In genomic region chrX:19288171-19288570, GRCm38 (mm10) we compare ENCODE assay signal across 24 mouse cellular contexts.
DNase-seq lines count a peak whose midpoint lies in the region; ATAC-seq and TF ChIP-seq lines count a peak whose summit lies in the region.
"Had no signal": no experiment of that assay in that cellular context is flagged by ENCODE, and none has a peak within 500 bp of the region (broad histone marks: within the 10 kb centered on the region; RNA-seq: fewer than 3 reads in every experiment).

No protein-coding gene starts in this region.

- TF ChIP-seq CTCF in kidney, adult 2 months (conservative IDR thresholded peaks at IDR 0.05; ENCODE audit: insufficient read depth, insufficient read length, low read depth, low read length), result no peak
- no peak for TF ChIP-seq CTCF in liver, adult 2 months (IDR thresholded peaks at IDR 0.05; ENCODE audit: low read depth, low read length)

- no peak overlapping the region for H3K4me2 ChIP-seq in liver, embryonic 12.5 days
- H3K4me2 ChIP-seq: embryonic facial prominence, embryonic 12.5 days; forebrain, embryonic 13.5 days; forebrain, embryonic 15.5 days had no signal

- H3K4me3 ChIP-seq in kidney, adult 2 months (ENCODE audit: insufficient read depth, low read depth, low read length), result no peak overlapping the region
- no peak overlapping the region for H3K4me3 ChIP-seq in liver, adult 2 months (ENCODE audit: insufficient read depth, low read depth, low read length)
- no peak overlapping the region for H3K4me3 ChIP-seq in liver, embryonic 12.5 days
- H3K4me3 ChIP-seq: embryonic facial prominence, embryonic 10.5 days; embryonic facial prominence, embryonic 12.5 days; forebrain, embryonic 13.5 days; forebrain, embryonic 15.5 days had no signal

- TF ChIP-seq POLR2A in kidney, adult 2 months (IDR thresholded peaks at IDR 0.05; ENCODE audit: low read depth, low read length), result no peak
- TF ChIP-seq POLR2A in liver, adult 2 months (IDR thresholded peaks at IDR 0.05; ENCODE audit: extremely low read depth, insufficient read depth, low read length), result no peak

- H3K9me3 ChIP-seq in liver, embryonic 12.5 days (replicated peaks), result no peaks in the 10 kb centered on the region
- H3K9me3 ChIP-seq: embryonic facial prominence, embryonic 10.5 days; embryonic facial prominence, embryonic 12.5 days; forebrain, embryonic 13.5 days; forebrain, embryonic 15.5 days; G1E had no signal

- H3K27me3 ChIP-seq in kidney, adult 2 months (replicated peaks; ENCODE audit: control insufficient read depth, insufficient read depth, low read length), result no peaks in the 10 kb centered on the region
- no peaks in the 10 kb centered on the region for H3K27me3 ChIP-seq in liver, adult 2 months (ENCODE audit: control insufficient read depth, insufficient read depth, low read length)
- H3K27me3 ChIP-seq in liver, embryonic 12.5 days (replicated peaks), result no peaks in the 10 kb centered on the region
- H3K27me3 ChIP-seq: CH12.LX; embryonic facial prominence, embryonic 12.5 days; forebrain, embryonic 13.5 days; forebrain, embryonic 15.5 days had no signal

- no peaks in the 10 kb centered on the region for H3K36me3 ChIP-seq in kidney, adult 2 months (ENCODE audit: control insufficient read depth, insufficient read depth, low read length)
- no peaks in the 10 kb centered on the region for H3K36me3 ChIP-seq in liver, adult 2 months (ENCODE audit: control insufficient read depth, insufficient read depth, low read length)
- H3K36me3 ChIP-seq in liver, embryonic 12.5 days, result no peaks in the 10 kb centered on the region
- H3K36me3 ChIP-seq: embryonic facial prominence, embryonic 10.5 days; embryonic facial prominence, embryonic 12.5 days; forebrain, embryonic 15.5 days; G1E had no signal

- WGBS in kidney, adult 2 months, result 46% methylated on average over 2 of the region's 2 CpGs
- WGBS in liver, adult 2 months, result 30% methylated on average over 2 of the region's 2 CpGs
- WGBS in liver, embryonic 12.5 days (ENCODE audit: insufficient replicate concordance), result 59% methylated on average over 2 of the region's 2 CpGs

- peak; percentile 61 for DNase-seq in kidney, adult 2 months
- no peak for DNase-seq in kidney, postnatal 4 days
- DNase-seq in kidney, adult 9 months, result peak; percentile 64
- no peak for DNase-seq in kidney, postnatal 10 days
- DNase-seq in liver, adult 2 months (ENCODE audit: extremely low read depth, low read depth, low spot score), result peak; percentile 12
- DNase-seq: adrenal gland, adult 8-10 months; adrenal gland, postnatal 14 days; adrenal gland, postnatal 36 days; B cell, adult 2 months; cerebellum, adult 11-12 months; cerebellum, adult 2 months; cerebellum, adult 9-10 months; cerebellum, postnatal 10 days; cerebellum, postnatal 25 days had no signal

- H3K79me2 ChIP-seq in liver, adult 2 months (ENCODE audit: control insufficient read depth, insufficient read depth, low read length), result no peaks in the 10 kb centered on the region

- H3K27ac ChIP-seq in kidney, adult 2 months (ENCODE audit: insufficient read depth, low read depth, low read length), result no peak overlapping the region
- no peak overlapping the region for H3K27ac ChIP-seq in liver, adult 2 months (replicated peaks; ENCODE audit: insufficient read depth, low read depth, low read length)
- no peak overlapping the region for H3K27ac ChIP-seq in liver, embryonic 12.5 days
- H3K27ac ChIP-seq: embryonic facial prominence, embryonic 10.5 days; embryonic facial prominence, embryonic 12.5 days; forebrain, embryonic 13.5 days; forebrain, embryonic 15.5 days had no signal

- ATAC-seq in liver, embryonic 12.5 days, result no peak
- ATAC-seq: activated CD4-positive, CD25-positive, alpha-beta regulatory T cell, adult 4 months; CD4-positive, CD25-positive, alpha-beta regulatory T cell, adult 4 months; forebrain, embryonic 13.5 days; forebrain, embryonic 15.5 days; Patski had no signal

- H3K9ac ChIP-seq in liver, adult 2 months (ENCODE audit: low read depth, low read length), result no peak overlapping the region
- H3K9ac ChIP-seq in liver, embryonic 12.5 days, result no peak overlapping the region
- H3K9ac ChIP-seq: embryonic facial prominence, embryonic 12.5 days; forebrain, embryonic 13.5 days; forebrain, embryonic 15.5 days had no signal

- peaks cover 5% of the 10 kb centered on the region; the same call in 1 of the 2 replicates for H3K4me1 ChIP-seq in kidney, adult 2 months (ENCODE audit: control insufficient read depth, insufficient read depth, low read length)
- peaks cover 5% of the 10 kb centered on the region for H3K4me1 ChIP-seq in liver, adult 2 months (ENCODE audit: control insufficient read depth, insufficient read depth, low read length)
- no peaks in the 10 kb centered on the region for H3K4me1 ChIP-seq in liver, embryonic 12.5 days
- H3K4me1 ChIP-seq: embryonic facial prominence, embryonic 10.5 days; embryonic facial prominence, embryonic 12.5 days; forebrain, embryonic 13.5 days; forebrain, embryonic 15.5 days had no signal

Comparison
In these comparisons a context has a peak if more than half of its experiments do, and no peak if none do; other contexts are left out.
1. DNase-seq: peak in kidney, adult 2 months (single experiment), kidney, adult 9 months (single experiment) and liver, adult 2 months (single experiment); none in kidney, postnatal 4 days (0 of 2) and kidney, postnatal 10 days (single experiment).